Mouse (Mus musculus) layer of hippocampus, postnatal 36 days (tissue): Measurements from ENCODE around the gene Fnbp4. TPM values are rescaled to one million over a fixed set of nuclear protein-coding genes. Genes with fewer than 3 reads are reported as not detected.
A peak's percentile ranks its signal among the peaks of the same experiment; 100 is the strongest.
"Not testable (repeated sequence)": the region's sequence is repeated elsewhere in the genome, so short reads cannot be mapped to it uniquely, and the experiment has no call there.

Experiments
- DNase-seq, 2 experiments: peaks; one replicate each; pipeline ENCODE4 v3.0.0; 2022
- total RNA-seq, 2 experiments: library from RNA; stranded (reverse); gene quantifications; 2 replicates each; pipeline ENCODE4 v1.2.3; 2021

Fnbp4 gene
- total RNA-seq, 2 experiments from 2014 or later = 53.5 to 66.8 TPM

GRCm38 (mm10) chr2:90782901-90783486, 37.8 kb downstream of the Fnbp4 start:
- peak in 1 of 2 experiments; percentile 15 for DNase-seq

GRCm38 (mm10) chr2:90788126-90788525, 43.0 kb downstream of the Fnbp4 start:
- DNase-seq = no peak

GRCm38 (mm10) chr2:90808241-90809126, 63.3 kb downstream of the Fnbp4 start:
- no peak for DNase-seq

GRCm38 (mm10) chr2:90810751-90811150, 65.6 kb downstream of the Fnbp4 start:
- DNase-seq = no peak

- DNase-seq = no peak
Observed at GRCm38 (mm10) chr2:90815266-90815665, 70.1 kb downstream of the Fnbp4 start.

- DNase-seq = no peak
Observed at GRCm38 (mm10) chr2:90816144-90816543, 71.0 kb downstream of the Fnbp4 start.

GRCm38 (mm10) chr2:90818710-90819109, 73.5 kb downstream of the Fnbp4 start:
- DNase-seq = no peak

GRCm38 (mm10) chr2:90820894-90821293, 75.7 kb downstream of the Fnbp4 start:
- DNase-seq = no peak

- no peak for DNase-seq
Observed at GRCm38 (mm10) chr2:90822978-90823377, 77.8 kb downstream of the Fnbp4 start.

GRCm38 (mm10) chr2:90823781-90824180, 78.6 kb downstream of the Fnbp4 start:
- DNase-seq = peak; percentile 62 to 65

- DNase-seq = not testable (repeated sequence)
Observed at GRCm38 (mm10) chr2:90824528-90824927, 79.4 kb downstream of the Fnbp4 start.

- DNase-seq = no peak
Observed at GRCm38 (mm10) chr2:90825515-90826172, 80.5 kb downstream of the Fnbp4 start.

GRCm38 (mm10) chr2:90828739-90829138, 83.6 kb downstream of the Fnbp4 start:
- no peak for DNase-seq

Other genes starting within 250 kb of the Fnbp4 start
- 100 to 1,000 TPM; 114 to 131 TPM for gene Ptprj, start 164.7 kb upstream of the Fnbp4 start, total RNA-seq
- gene Nup160, start 68.2 kb upstream of the Fnbp4 start, total RNA-seq = 10 to 100 TPM; 17.7 to 18.1 TPM
- under 1 TPM; 0.47 to 0.78 TPM for gene Agbl2, start 37.4 kb downstream of the Fnbp4 start, total RNA-seq
- gene Mtch2, start 101.8 kb downstream of the Fnbp4 start, total RNA-seq = 100 to 1,000 TPM; 120 to 137 TPM
- gene C1qtnf4, start 140.5 kb downstream of the Fnbp4 start, total RNA-seq = 100 to 1,000 TPM; 195 to 200 TPM
- gene Kbtbd4, start 159.4 kb downstream of the Fnbp4 start, total RNA-seq = 10 to 100 TPM; 34.0 to 44.0 TPM
- 100 to 1,000 TPM; 228 to 253 TPM for gene Ndufs3, start 159.5 kb downstream of the Fnbp4 start, total RNA-seq
- 100 to 1,000 TPM; 148 to 152 TPM for gene Celf1, start 195.0 kb downstream of the Fnbp4 start, total RNA-seq